Mouse (Mus musculus) ES-CJ7 (cell line): Measurements from ENCODE around the gene Synj2.

Experiments used
- DNase-seq: peaks from one replicate; pipeline ENCODE4 v3.0.0; 2011; ENCODE audit warnings: low read depth, low spot score

Synj2 gene

DNA sequence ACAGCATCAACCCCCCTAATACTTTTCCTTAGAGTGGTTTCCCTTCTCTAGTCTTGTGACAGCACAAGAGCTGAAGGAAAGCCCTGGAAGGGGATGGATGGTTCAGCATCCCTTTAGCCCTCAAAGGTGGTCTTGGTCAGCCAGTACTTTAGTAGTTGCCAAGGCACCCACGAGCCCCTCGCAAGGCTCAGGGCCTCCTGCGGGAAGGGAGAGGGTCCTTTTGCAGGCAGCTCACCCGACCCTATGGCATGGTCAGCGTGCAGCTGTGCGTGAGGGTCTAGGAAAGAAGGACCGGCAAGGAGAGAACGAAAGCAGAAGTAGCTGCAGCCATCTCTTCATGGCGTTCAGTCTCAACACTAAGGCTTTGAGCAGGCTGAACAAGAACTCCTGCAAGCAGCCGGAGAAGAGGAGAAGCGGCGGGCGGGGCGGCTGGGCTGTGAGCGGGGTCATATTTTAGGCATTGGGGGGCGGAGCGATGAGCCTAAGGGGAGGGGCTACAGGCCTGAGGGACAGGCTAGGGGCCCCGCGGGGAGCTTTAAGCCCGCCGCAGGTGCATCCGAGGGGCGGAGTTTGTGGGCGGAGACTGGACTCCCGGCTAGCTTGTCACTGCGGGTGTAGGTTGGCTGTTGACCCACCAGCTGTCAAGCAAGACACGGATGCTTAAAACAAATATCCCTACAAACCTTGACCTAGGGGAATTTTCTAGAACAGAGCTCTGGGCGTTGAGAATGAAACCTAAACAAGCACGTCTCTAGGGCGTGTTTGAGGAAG, 6.3 kb upstream of the Synj2 start:
- peak; percentile 80 for DNase-seq

DNA sequence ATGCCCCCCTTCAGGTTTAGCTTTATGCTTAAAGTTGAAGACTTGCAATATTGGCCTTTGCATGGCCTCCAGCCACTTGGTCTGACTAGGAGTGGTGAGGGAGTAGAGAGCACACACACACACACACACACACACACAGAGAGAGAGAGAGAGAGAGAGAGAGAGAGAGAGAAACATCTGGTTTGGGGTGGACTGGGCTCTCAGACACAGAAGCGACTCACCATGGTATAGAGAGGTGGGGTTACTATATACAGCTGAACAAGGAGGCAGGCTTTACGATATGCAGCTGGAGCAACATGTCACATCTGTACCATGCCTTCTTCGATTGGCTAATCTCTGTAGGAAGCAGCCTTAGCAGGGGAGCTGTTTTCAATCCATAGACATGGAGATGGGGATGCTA, 5.4 kb upstream of the Synj2 start:
- no peak for DNase-seq

DNA sequence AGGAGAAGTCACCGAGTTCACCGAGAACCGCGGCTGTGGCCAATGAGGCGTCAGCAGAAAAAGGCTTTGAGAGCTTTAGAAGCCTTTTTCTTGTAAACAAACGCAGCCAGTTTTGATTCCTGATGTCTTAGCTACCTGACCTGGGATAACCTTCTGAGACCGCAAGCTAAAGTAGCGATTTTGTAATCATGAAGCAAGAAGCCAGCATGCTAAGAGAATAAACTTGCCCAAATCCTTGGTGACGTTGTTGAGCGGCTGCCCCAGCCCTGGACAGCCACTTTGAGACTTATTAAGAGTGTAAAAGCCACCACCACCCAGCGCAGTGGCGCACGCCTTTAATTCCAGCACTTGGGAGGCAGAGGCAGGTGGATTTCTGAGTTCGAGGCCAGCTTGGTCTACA, 4.8 kb upstream of the Synj2 start:
- DNase-seq, result no peak

DNA sequence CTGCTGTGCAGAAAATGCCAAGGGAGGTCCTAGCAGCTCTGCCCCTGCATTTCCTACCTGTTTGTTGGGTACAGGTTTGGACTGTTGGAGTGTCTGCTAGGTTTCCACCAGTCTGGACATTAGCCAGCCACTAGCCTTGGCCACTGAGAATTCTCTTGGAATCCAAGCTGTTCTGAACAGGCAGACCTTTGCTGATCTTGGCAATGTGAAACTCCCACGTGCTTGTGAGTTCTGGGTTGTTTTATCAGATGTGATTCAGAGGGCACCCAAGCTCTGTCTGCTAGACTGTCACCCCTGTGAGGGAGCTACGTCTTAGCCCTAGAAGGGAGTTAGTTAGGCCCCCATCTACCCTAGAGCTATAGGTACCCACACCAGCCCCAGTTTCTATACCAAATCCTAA, 3.6 kb upstream of the Synj2 start:
- DNase-seq, result no peak

DNA sequence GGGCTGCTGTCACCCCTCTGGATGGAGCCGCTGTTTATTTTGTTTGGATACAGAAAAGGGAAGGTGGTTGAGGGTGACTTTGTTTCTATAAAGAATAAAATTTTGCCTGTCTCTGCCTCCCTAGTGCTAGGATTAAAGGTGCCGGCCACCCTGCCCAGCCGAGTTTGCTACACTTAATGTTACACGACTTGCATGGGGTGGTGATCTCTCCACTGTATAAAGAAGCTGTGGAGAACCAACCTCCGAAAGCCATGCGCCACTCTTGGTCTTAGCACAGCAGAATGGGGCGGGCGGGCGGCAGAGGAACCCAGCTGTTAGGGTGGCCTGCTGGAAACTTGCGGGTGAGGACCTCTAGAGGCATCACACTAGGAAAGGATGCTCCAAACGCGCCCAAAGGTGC, 1.2 kb upstream of the Synj2 start:
- DNase-seq, result no peak

DNA sequence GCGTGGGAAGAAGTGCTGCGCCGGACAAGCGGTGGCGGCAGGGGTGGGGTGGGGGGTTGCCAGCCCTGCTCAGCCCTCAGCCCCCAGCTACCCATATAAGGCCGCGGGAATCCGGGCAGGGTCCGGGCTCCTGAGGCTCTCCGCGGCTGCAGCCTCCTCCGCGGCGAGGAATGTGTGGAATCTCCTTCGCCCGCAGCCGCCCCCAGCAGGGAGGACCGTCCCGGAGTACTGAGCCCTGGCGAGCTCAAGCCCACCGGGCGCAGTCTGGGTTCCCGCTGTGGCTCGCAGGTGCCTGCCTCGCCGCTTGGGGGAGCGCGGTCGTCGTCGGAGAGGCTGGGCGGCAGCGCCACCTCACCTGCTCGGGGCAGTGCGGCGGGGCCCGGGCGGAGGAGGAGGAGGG, 288 bp upstream of the Synj2 start:
- peak; percentile 79 for DNase-seq

DNA sequence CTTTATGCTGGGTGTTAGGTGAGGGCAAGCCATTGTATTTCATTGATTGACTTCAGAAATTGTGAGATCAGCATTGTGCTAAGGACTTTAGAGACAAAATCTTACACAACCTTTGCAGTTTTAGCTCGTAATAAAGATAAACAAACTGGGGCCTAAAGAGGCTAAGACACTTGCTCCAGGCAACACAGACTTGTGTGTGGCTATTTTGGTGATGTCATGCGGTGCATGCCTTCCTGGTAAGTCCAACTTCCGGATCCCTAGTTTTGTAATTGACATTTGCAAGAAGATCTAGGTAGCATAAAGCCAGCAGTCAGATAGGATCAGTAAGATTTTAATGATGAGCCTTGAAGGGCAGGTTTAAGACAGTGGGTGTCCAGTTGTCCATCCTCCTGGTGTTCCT, 1.1 kb downstream of the Synj2 start:
- no peak for DNase-seq

DNA sequence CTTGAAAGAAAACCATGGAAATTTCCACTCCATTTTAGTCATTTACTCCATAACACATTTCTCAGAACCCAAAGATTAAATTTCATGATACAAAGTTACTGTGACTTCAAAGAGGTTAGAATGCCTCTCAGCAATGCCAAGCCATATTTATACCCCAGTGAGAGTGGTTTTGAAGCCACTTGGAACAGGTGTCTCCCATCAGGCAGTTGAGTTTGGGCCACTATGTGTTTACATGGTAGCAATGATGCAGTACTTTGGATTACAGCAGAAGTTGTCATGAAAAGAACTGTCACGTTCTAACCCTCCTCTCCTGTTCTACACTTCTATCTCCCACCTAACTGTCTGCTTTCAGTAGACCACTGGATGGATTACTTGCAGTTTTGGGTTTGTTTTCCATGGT, 2.0 kb downstream of the Synj2 start:
- DNase-seq, result no peak

DNA sequence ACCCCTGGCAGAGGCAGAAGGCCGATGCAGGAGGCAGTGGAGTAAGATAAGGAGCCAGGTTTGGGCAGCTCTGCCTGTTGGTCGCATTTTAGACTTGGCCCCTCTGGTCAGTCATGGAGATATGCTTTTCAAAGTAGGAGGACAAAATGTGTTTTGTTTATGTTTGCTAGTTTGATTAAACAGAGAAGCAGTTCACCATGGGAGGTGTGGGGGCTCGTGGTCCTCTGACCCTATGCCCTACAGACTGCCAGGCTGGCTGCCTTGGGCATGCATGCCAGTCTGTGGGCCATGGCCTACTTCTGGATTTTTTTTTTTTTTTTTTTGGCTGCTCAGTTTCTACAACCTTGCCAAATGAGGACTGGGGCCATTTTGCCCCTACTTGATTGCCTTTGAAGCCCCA, 6.0 kb downstream of the Synj2 start:
- no peak for DNase-seq

DNA sequence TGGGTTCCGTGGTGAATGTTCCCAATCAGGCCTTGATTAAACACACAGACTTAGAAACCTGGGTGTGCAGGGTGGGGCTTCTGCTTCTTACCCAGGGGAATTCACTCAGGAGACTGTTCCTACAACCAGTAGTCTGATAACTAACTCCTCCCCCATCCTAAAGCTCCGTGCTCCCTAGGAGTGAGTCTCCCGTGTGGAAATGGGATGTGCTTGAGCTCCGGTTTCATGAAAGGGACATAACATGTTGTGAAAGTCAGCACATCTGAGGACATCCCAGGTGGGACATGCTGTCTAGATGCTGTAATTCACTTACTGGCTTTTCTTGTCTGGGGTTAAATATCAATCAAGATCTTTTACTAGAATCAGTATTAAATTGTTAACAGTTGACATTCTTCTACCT, 11.4 kb downstream of the Synj2 start:
- no peak for DNase-seq

DNA sequence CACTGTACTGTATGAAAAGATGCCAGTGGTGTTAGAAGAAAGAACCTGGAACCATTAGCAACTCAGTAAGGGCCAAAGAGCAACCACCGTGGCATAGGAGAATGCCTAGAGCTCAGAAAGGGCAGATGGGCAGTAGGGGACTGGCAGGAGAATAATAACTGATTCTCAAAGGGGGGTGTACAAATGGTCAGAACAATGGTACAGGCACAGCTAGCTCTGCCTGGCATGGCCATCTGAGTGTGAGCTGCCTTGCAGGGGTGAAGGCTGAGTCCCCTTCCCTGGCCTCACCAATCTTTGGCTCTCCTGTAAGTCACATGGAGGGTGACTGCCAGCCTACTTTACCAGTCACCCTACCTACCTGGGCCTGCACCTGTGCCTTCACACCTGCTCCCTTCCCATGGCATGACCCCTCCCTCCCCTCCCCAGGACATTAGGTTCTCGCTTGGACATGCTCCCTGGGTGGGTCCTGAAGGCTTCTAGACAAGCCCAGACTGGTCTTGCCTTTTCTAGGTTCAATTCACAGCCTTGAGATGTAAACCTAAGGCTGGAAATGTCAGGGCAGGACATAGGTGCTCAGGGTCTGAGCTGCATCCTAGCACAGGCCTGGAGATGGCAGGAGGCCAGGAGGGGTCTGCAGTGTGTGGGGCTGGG, 15.4 kb downstream of the Synj2 start:
- DNase-seq, result no peak

DNA sequence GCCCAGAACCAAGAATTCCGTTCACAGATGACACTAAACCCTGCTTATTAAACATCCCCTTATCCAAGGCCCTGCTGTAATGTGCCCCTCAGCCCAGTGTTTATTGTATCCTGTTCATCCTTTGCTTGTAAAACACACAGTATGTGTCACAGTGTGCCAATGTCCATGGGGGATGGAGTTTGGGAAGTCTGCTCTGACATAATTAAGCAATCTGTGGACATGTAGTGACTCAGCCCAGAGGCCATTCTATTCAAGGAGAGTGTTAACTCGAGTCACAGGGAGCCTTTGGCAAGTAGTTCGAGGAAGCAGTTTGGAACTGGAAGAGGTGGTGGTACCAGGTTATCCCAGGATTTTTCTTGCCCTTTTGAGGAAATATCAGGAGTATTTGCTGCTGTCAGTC, 16.0 kb downstream of the Synj2 start:
- no peak for DNase-seq

DNA sequence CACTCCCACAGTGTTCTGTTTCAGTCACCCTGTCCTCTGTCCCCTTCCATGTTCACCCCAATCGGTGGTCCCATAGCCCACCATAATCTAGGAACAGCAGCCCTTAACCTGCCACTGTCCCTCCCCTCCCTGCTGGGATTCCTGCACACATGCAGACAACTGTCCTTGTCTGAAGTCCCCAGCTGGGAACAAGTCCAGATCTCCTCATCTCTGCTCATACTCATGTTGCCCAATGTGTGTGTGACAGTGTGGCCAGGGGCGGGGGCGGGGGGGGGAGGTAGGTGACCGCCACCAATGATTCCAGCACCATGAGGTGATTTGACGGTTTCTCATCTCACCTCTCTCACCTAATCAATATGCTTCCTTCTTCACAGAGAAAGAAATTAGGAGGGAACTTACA, 17.1 kb downstream of the Synj2 start:
- DNase-seq, result no peak

DNA sequence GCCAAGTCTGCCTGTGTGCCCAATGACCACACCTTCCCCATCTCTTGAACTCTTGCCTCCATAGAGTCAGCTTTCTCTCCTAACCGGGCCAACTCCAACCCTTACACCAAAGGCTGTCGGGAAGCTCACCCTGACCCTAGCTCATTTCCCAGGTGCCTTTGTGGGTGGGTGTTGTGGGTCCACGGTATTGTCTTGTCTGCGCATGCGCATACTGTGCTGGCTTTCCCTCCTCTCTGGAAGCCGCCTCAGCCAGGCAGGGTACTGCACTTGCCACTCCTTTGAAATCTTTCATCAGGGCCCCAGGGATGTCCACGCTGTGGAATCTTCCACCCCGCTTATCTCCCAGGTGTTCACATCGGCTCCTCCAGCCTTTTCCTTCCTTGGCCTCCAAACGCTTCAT, 17.6 kb downstream of the Synj2 start:
- peak; percentile 54 for DNase-seq

DNA sequence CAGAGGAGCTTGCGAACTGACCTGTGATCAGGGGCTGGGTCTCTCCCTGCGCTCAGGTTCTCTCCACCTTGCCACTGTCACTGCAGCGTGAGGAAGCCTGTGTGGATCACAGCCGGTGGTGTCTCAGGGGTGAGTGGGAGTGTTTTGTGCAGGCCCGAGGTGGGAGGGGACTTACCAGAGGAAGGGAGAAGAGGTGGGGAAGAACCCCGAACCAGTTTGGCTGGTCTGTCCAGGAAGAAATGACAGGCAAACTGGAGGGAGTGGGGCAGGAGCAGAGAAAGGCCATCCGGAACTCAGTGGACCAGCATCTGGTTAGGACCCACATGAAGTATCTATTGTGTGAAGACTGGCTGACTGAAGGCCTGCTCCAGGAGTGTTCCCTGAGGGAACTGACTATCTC, 18.0 kb downstream of the Synj2 start:
- no peak for DNase-seq

DNA sequence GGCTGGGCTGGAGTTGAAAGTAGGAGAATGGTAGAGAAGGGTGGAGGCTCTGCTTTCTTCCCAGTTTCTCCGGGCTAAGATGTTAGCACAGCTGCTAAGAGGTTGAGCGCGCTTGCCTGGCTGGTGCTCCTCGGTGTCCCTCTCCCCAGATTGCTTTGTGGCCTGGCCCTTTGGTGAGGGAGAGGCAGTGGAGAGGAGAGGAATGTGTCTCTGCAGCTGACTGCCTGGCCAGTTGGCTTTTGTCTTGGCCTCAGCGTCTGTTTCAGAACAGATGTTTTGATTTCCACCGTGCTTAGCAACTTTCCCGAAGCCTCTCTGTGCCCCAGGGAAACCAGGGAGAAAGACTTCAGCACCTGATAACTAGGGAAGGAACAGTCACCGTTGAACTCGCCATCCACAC, 18.7 kb downstream of the Synj2 start:
- no peak for DNase-seq

DNA sequence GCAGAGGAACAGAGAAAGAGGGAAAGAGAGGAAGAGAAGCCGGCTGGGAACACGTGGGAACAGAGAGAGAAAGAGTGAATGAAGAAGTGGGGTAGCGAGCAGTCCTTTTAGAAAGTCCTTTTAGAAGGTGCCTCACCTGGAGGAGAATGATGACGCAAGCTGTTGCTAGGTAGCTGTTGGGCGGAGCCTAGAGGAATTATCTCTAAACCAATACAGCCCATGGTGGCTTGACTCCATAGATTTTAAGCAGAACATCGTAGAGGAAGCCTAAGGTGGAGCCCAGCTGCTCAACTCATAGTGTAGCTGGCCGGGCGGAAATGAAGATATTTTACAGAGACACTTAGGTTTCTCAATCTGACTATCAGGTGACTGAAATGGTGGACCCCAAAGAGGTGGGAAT, 22.7 kb downstream of the Synj2 start:
- DNase-seq, result no peak

DNA sequence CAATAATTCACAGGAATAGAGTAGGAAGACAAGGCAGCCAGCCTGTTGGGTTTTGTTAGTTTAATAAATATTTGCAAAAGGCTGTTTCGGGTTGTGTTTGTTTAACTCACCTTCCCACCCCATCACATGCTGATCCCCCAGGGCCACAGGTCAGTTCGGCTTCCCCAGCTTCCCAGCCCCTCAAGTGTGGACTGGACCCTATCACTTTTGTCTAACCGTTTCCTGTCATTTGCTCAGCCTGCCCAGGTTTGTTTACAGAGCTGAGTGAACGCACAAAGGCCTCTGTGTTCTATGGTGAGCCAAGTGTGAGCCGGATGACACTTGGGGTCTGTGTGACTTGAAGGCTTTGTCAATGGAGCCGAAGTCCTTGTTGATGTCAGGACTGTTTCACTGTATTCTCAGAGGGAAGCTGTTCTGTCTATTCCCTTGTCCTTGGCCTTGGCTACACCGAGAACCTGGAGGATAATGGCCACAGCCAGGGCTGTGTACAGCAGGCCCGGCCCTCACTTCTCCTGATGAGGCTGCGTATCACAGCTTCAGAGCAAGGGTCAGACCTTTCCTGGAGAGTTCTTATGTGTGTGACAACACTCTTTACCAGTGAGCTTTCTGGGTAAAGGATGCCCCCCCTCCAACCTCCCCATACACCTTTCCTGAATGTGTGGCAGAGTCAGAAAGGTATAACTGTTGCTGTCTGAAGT, 24.2 kb downstream of the Synj2 start:
- DNase-seq, result no peak

DNA sequence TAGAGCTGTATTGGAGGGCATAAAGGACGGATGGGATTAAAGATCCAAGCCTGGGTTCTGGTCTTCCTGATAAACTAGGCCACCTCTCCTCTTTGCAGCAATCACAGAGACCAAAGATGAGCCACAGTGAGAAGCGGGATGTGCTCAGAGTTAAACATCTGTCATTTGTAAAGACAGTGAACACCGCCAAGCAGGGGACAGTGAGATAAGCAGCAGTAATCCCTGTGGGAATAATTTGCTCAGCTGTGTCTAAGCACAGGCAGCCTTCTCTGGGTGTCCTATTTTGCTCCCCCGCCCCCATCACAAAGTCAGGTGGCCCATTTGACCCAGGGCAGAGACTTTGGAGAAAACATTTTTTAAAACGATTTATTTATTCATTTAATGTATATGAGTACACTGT, 25.6 kb downstream of the Synj2 start:
- no peak for DNase-seq

DNA sequence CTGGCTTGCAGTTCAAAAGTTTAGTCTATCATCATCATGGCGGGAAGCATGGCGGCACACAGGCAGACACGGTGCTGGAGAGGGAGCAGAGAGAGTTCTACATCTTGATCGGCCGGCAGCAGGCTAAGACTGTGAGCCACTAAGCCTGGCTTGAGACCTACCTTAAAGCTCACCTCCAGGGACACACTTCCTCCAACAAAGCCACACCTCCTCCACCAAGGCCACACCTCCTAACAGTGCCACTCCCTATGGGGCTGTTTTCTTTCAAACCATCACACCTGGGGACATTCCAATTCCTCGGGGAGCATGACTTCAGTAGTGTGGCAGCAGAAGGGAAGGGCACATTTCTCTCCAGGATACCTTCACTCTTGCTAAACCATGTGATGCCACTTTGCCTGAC, 27.5 kb downstream of the Synj2 start:
- peak; percentile 49 for DNase-seq

DNA sequence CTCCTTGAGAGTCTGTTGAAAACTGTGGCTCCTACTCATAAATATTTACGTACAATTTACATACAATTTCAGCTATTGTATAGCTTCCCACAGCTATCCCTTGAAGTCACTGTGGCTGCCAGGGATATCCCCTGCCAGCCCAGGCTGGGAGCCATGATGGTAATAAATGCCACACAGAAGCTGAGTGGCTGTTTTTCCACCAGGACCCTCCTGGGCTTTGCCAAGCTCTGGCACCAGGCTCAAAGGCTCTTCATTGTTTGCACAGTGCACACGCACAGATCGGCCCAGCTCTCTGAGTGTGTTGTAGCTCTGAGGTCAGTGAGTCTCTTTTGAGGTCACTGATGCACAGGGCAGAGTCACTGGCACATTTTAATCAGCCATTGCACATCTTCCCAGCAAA, 28.2 kb downstream of the Synj2 start:
- no peak for DNase-seq

DNA sequence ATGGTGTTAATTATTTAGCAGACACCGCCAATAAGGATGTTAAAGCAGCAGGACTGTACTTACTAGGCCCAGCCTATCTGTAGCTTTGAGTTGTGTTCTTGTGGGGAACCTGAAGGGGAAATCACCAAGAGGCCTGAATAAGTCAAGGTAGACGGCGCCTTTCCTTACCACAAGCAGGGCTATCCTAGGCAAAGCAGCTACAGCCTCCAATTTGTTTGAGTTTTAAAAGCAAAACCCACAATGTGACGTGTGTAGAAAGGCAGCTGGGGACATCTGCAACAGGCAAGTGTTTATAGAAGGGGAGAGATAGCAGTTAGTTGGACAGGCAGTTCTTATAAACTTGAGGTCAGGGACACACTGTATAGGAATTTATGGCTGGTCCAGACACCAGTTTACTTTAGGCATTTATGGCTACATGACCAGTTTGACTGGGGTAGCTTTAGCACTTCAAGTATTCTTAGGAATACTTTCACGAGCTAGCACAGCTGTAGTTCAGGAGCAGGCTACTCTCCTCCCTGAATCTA, 29.3 kb downstream of the Synj2 start:
- DNase-seq, result no peak

DNA sequence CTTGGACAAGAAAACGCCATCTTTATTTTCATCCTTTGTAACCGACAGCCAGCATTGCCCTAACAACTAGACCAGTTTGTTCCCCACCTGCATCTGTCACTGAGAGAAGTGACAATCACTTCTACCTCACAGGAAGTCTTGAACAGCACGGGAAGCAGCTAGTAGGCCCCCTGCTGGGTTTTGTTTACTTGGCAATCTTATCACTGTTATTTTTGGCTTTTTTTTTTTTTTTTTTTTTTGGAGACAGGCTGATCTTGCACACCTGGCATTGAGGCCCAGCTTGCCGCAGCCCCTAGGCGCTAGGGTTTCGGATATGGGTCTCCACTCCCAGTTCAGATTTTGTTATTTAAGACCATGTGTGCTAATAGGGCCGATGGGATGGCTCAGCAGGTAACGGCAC, 32.5 kb downstream of the Synj2 start:
- DNase-seq, result no peak
